Mouse (Mus musculus) cerebellum, adult 18-20 months (tissue): ENCODE measurements at regions not wholly inside any gene's neighbourhood (a gene's known extent, or its start where the extent isn't known, plus 50 kb on each side); places are given as distances from the start of the nearest gene placed in this dataset.

ENCODE experiments used
- DNase-seq, 2 experiments: peaks; one replicate each; pipeline ENCODE4 v3.0.0; 2021

DNA sequence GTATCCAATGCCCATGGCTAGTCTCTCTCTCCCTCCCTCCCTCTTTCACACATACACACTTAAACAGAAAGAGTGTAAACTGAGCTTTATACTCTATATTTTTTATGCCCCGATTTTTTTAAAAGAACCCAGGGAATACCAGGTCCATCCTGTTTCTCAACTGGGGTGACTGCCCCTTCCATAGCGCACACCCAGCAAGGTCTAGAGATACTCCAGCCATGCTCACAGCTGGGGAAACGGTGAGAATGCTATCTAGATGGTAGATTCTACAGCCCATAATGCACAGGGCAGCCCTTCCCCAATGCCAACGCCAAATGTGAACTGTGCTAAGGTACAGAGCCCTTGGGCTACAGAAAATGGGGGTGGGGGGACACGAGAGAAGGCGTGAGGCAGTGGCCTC is 51.2 kb upstream of the Tln2 start:
- DNase-seq: no peak

DNA sequence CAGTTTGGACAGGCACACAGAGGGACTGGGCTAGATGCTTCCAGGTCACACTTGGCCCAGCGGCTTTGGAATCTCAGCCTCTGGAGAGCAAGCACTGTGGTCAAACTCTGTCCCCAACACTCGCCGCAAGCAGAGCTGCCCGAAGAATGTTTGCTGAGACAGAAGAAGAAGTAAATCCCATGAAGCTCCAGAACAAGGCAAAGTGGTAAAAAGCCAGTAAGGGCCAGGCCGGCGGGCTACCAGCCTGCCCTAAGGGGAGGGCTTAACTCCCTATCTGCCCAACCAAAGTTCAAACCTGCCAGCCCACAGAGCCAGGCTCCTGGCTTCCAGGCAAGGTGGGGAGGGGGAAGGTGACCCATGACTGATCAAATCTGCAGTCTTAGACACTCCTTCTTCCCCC is 52.2 kb upstream of the Tln2 start:
- no peak for DNase-seq

DNA sequence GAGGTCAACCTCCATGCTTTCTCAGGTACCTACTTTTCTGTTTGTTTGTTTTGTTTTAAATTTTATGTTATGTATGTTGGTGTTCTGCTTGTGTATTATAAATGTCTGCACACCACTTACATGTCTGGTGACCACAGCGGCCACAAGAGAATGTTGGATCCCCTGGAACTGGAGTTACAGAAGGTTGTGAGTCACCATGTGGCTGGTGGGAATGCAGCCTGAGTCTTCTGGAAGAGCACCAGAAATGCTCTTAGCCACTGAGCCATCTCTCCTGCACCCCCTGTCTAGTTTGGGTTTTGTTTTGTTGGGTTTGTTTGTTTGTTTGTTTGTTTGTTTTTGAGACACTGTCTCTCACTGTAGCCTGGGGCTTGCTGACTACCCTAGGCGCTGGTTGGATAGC is 52.6 kb upstream of the Tln2 start:
- DNase-seq: no peak

DNA sequence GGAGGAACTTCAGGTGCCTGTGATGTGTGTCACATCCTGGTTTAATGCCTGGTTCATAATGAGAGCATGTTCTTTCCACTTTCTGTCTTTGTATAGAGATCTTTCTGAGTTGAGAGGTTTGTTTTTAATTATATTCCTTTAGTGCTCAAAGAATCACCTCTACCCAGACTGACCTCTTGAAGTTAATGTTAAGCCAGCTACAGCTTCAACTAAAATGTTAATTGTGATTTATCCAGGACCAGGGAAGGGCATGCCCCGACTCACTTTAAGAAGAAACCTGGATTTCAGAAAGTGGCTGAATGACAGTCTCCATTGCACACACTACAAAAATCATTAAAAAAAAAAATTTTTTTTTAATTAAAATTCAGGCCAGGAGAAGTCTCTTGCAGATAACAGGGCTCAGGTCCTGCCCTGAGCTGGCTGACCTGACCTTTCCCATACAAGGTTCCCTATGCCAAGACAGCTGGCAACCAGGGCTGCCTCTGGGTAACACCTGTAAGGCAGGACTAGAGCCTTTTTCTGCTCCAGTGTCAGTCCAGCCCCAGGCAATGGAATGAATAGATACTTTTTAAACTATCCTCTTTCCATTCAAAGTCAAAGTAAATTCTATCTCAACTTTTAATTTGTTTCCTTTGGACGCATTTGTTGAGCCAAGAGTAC is 54.7 kb upstream of the Tln2 start:
- no peak for DNase-seq

DNA sequence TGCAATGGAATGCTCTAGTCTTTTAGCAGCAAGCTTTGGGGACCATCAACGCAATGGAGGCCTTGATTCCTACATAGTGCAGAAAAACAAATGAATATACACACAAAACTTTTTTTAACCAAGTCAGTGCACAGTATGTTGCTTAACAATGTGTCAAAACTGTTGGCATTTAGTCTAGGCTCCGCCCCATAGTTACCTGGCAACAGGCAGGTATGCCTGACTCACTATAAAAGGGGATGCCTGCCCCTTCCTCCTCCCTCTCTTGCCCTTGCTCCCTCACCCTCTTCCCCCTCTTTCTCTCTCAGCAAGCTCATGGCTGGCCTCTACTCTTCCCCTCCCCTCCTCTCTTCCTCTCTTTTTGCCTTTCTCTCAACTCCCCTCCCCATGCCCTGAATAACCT is 56.7 kb upstream of the Tln2 start:
- no peak for DNase-seq

DNA sequence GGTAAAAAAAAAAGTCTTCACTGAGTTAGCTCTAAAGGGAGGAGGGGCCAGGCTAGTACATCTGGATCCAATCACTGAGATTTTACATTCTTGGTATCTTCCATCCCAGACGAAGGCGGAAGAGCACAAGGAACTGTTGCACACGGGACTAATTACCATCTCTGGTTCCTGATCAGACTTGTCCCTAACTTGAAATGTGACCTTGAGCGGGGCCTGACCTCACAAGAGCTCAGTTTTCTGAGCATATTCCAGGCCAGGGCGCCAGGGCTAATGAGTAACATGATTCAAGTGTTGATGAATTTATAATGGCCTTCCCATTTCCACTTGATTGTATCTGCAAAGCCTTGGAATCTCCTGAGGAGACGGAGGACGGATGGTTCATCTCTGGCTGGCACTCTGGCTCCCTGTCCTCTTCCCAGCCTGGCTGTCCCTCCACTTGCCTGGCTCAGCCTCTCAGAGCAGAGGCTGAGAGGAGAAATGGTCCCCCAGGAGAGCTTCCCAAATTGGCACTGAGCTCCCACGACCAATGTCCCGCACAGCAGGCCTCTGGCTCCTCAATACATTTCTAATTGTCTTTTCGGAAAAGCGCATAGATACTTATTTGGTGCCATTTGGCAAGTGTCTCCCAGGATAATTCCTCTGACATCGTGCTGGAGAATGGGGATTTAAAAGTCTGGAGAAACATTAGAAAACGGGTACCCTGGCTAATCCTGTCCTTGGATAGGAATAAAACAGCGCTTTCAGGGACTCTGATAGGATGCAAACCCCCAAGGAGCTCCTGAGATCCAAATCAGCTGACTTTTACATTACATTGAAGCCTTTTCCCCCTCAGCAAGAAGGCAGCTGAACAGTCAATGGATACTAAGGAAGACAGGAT is 58.1 kb upstream of the Tln2 start:
- peak; percentile 23 to 33 for DNase-seq

DNA sequence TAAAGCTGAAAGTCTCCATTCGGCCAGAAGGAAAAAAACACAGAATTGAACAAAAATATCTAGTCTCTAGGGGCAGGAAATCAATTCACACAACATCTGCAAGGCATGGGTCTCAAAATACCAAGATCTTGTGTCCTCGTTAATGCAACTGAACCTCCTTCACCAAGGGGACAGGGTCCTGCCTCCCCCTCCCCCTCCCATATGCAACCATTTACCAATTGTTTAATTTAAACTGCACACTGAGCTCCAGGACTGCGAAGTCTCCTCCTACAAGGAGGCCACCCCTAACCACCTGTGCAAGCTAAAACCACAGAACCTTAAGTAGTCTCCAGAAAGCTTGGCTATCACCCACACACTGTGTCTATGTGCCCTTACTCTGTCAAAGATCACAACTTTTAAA is 61.4 kb upstream of the Tln2 start:
- no peak for DNase-seq

DNA sequence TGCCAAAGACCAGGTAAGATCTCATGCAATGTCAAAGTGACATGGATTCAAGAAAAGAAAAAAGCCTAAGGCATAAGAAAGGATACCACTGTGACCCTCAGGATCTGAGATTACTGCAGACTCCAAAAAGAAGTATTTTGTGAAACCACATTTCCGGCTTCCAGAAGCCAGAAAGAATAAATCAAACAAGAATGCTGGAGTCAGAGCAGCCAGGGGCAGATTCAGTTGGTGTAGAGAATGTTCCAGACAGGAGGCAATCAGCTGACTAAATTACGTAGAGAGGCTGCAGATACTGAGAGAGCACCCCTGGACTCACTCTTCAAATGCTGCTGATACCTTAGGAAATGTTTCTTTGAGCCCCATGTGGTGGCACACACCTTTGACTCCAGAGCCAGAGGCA is 67.7 kb upstream of the Tln2 start:
- DNase-seq: no peak

DNA sequence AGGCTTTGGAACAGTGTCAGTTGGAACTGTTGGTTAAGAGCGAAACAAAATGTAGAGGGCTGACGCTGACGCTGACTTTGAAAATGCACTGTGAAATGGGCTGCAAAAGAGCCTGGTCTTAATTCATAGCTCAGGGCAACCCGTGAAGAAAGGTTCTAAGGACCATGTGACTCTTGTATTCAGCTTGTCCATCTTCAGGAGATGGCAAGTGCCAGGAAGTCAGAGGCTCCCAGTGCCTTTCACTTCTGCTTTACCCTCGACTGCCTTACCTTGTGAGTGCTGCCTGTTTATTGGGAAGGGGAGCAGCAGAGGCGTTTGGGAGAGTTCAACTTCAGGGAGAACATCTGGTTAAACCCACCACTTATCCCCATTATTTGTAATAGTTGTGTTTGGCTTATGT is 70.1 kb upstream of the Tln2 start:
- DNase-seq: no peak

DNA sequence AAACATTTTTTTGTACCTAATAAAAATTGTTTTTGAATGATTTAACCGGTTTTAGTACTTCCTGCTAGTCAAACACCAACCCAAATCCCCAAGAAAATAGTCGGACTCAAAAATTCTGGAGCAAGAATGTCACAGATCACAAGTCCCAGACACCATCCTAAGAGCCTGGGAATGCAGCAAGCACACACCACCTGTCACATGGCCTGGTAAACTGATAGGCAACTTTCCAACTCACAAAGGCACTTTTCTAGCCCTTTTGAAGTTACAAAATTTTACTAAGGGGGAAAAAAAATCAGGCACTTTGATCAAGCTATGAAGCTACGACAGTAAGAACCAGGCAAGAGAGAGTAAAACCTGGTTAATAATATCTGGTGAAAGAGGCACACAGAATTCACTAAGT is 70.7 kb upstream of the Tln2 start:
- DNase-seq: no peak

DNA sequence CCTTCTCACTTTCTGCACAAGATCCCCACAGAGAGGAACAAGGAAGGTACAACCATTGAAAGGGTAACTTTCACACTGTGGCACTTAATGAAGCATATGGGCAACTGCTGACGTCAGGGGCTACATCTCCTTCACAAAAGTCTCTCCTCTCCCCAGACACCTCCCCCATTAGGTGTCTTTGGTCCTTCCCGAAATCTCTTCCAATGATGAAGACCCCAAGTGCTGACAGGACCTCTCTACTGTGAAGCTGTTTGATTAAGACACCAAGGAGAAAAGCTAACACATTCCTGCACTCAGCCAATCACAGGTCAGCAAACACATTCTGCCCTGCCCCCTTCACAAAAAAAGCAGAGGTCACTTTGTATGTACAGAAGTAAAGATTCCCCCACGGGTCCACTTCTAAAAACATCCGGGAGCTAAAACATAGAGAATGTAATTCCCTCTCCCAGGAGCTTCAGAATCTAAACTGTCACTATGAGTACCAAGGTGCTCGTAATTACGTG is 72.3 kb upstream of the Tln2 start:
- no peak for DNase-seq

DNA sequence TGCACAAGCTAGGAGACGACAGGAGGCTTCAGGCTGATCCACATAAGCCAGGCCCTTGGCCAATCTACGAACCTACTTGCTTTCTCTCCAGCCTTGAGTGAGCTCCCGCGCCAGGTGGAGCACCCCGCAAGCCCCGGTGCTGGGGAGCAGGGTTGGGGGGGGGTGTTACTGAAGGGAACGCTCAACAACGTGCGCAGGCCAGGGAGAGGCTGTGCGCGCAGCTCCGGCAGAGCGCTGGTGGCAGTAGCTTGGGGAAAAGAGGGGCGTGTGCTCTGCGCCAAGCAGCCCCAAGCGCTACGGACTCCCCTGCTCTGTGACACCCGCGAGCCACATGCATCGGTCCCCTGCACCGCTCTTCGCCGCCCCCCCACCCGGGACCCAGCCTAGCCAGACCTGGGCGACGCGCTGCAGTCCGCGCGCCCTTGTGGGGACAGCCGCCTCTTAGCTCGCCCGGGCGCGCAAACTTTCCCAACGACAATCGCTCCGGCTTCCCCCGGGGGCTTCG is 73.1 kb upstream of the Tln2 start:
- peak; percentile 10 to 31 for DNase-seq

DNA sequence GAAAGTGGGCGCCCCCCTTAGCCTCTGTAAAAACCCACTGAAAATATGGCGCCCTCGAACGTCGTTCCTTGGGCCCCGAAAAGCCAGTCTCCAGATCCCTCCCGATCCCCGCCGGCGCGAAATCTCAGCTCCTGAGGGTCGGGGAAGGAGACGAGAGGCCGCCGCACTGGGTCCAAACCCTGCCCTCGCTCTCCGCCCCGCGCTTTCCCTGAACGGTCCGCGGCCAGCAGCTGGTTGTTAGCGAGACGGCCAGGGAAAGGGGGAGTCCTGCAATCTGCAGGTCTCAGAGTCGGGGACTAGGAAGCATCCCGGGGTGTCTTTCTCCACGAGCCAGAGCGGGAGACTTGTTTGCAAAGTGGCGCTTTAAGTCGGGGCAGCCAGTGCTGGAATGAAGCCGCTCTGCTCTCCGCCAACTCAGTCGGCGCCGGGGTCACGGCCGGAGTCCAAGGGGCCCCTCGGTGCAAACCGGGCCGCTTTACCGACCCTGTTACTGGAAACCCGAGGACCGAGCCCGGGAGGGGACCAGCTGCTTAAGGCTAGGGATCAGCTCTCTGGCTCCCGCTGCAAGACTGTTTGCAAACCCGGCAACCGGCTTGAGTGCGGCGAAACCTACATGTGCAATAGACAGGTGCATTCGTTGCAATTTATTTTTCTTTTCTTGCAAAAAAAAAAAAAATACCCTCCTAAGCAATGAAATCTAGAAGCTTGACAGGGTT is 73.7 kb upstream of the Tln2 start:
- peak; percentile 25 to 46 for DNase-seq

DNA sequence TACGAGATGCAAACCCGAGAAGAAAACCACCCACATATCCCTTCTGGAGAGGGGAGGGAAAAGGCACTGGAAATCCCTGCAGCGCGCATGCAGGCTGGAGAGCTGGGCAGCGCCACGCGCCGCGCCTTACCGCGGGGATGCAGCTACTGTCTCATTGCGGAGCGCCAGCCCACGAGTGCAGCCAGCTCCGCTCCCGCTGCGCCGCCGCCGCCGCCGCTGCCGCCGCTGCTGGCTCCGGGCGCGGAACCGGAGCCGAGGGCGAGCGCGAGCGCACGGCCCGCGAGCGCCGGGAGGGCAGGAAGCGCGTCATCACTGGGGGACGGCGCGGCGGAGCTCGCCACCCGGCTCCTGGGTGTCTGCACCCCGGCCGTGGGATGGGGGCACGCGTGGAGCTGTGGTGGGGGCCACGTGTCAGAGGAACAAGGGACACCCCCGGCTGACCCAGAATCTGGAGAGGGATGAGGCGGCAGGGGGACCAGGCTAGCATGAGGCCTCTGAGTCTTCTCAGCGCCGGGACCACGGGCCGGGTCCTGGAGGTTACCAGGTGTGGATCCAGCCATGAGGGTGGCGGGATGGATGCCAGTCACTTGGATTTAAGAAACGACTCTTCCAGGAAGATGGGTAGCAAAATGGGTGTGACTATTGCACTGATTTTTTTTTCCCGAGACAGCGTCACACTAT is 74.4 kb upstream of the Tln2 start:
- DNase-seq: peak; percentile 56 to 80

DNA sequence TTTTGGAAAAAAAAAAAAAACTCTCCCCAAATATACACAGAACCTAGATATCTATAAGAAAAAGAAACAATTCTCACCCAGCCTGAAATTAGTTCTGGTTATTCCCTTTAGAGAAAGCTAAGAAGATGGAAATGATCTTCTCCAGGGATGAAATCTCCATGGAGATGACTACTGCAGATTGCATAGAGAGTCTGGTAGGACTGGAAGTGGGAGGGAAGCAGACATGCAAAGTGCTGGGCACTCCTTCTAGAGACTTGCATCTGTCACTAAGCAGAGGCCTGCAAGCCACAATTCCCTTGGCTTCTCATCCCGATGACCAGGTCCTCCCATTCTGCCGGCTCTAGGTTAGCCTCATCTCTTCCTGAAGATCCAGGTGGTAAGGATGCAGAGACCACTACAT is 87.3 kb upstream of the Tln2 start:
- no peak for DNase-seq

DNA sequence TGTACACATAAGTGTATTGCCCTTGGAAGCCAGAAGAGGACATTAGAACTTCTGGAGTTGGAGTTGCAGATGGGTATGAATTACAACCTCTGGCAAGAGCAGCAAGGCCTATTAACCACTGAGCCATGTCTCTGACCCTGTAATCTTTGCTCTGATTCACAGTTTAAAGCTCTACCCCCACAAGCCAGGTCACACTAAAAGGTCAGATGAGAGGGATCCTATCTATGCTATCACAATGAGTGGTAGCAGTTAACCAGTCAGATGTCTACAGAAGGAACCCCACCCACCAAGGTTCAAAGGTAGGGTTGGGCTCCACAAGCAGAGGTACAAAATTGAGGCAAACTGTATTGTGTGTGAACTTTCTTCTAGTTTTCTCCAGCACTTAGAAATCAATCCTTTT is 94.5 kb upstream of the C2cd4b start:
- DNase-seq: no peak

DNA sequence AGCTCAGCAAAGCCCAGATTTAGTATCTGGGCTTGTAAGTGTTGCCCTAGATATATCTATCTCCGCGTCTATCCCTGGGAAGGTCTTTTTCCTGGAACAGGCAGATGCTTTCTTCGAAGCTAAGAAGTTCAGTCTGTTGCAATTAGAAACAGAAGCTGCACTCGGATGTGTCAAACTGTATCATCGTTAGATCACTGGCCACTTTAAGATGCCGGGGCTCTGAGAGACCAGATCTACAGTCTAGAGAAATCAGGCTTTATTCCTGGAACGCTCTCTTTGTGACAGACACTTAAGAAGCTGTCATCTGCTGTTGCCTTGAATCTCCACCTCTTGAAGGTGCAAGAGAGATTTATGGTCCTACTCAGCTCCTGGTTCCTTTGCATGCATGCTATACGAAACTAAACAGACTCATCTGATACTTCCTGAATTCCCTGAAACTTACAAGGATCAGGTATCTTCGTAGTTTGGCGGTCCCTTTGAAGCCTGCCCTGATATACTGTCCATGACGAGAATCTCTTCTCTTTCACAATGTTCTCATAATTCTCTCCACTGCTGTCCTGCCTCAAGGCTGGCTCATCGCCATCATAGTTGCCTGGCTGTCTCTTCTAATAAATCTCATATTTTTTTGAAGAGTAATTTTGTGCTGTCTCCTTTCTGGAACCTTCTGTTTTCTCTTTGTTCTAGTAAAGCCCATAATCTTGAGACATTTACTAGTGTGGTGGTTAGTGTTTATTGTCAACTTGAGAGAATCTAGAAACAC is 88.8 kb upstream of the C2cd4b start:
- no peak for DNase-seq

DNA sequence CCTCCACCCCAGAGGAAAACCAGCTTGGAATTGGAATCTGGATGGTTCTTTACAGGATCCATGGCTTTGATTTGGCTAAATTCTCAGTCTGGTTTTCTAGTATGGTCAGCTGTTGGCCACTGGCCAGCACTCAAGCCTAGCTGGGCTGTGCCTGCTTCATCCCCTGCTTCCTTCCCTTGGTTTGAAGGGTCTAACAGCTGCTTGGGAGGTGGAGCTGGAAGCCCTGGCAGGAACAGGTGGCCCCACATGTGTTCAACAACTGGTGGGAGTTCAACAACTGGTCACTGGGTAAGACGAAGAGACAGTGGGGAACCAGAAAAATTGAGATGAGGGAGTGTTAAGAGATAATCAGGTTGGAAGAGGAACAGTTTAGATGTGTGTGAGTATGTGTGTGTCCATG is 82.3 kb upstream of the C2cd4b start:
- no peak for DNase-seq

DNA sequence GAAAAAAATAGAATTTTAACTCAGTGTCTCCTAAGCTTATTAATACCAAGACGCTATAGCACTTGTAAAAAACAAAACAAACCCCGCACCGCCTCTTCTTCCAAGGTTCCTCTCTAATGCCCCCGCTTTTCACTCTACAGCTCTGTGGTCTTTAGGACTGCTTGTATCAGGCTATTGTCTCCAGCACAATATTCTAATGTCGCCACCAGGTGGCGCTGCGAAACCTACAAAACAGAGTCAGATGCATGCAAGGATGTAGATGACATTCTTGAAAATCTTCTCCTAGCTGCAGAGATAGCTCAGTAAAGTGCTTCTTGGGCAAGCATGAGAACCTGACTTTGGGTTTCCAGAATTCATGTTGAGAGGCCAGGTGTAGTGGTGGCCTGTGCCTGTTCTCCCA is 75.9 kb upstream of the C2cd4b start:
- peak; percentile 35 to 70 for DNase-seq

DNA sequence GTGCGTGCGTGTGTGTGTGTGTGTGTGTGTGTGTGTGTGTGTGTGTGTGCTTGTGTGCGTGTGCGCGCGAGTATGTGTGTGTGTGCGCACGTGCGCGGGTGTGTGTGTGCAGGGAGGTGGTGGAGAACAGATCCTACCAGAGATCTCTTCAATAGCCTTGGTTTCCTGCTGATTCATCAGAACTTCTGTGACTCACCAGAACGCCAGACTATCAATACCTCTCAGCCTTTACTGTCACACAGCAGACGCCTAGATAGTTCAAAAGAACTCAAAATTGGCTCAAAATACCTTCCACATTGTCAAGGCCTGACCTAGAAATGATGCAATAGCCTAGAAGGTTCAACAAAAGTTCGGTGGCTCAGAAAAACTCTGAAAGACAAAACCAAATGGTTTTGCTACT is 66.8 kb upstream of the C2cd4b start:
- DNase-seq: no peak

DNA sequence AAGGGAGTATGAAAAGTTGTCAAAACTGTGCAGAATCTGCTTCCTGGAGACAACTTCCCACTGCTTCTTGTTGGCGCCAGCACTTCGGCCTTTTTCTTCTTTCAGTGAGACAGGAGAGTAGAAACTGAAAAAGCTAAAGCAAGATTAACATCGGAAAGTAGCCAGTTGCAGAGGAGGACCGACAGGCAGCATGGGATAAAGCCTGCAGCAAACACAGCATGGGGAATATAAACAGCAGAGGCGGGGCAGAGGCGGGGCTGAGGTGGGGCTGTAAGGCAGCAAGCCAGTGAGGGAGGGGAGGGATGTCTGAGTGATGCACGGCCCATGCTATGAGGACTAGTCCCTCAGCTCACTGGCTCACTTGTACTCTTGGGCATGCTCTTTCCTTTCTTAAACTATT is 65.5 kb upstream of the C2cd4b start:
- DNase-seq: no peak

DNA sequence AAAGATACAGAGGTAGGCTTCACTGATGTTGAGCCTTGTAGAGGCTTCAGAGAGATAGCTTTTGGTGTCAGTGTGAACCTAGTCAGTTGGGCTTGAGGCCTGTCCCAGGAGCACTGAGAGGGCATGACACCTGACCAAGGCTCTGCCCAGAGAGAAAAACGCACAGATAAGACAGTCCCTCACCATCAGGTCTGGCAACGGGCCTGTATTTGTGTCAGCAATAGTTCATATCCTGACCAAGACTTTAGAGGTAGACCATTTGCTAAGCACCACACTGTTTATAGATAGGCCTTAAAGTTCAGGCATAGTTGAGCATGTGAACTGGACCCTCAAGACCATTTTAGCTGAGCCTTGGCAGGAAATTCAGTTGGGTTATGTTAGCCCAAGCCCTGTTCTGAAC is 60.4 kb upstream of the C2cd4b start:
- DNase-seq: no peak
